Mouse (Mus musculus) brown adipose tissue, adult 24 weeks (tissue): ENCODE measurements at regions not wholly inside any gene's neighbourhood (a gene's known extent, or its start where the extent isn't known, plus 50 kb on each side); places are given as distances from the start of the nearest gene placed in this dataset.
"Not testable (repeated sequence)": the region's sequence is repeated elsewhere in the genome, so short reads cannot be mapped to it uniquely, and the experiment has no call there.

Source experiments
- H3K27ac ChIP-seq: fragments of 200-500 bp; replicated peaks from 2 replicates; pipeline ENCODE4 v1.5.1; 2012; ENCODE audit warnings: low read depth, mild to moderate bottlenecking, low read length
- H3K4me1 ChIP-seq: fragments of 200-500 bp; 2 replicates; pipeline ENCODE4 v1.6.1; 2012; ENCODE audit warnings: low read length, mixed read lengths; ENCODE audit not compliant: control insufficient read depth, insufficient read depth, insufficient read length
- H3K4me3 ChIP-seq: fragments of 200-500 bp; 2 replicates; pipeline ENCODE4 v1.5.1; 2012; ENCODE audit warnings: low read depth, mild to moderate bottlenecking, low read length, moderate library complexity; ENCODE audit not compliant: insufficient read depth

DNA sequence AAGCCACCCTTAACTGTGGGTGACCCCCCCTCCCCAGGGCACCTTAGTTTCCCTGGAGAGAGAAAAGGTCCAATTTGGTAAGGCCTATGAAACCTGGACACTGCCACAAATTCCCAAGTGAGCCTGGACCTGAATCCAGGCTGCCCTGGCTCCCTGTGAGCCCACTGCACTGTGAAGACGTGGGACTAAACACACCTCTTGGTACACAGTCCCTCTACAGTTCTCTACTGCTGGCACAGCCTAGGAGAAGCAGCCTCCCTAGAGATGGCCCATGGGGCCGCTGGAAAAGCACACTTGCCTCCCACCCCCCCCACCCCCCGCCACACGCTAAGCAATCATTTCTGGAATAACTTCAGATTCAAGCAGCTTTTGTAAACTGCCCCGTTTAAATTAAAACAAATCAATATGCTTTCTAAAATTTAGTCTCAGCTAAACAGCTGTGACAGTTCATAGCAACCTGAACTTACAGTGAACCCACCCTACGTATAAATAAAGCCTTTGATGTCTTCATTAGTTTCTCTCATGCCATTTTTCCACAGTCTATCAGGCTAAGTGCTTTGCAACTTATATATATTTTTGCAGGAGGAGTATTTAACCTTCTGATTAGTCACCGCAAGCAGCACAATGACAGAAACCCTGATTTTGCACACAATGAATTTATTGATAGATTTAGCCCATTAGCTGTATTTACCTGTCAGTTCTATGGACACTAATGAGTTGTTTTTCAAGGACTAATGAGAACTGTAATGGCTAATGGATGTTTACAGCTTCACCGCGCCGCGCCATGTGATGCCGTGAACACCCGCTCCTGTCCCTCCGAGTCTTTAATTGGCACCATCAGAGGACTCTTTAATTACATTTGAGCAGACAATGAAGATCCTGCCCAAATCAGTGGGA is 215.3 kb downstream of the 3100002H09Rik start:
- Histone ChIP-seq H3K4me3 (no peak overlapping the region), H3K4me1 (no peaks in the 10 kb centered on the region), H3K27ac (no peak overlapping the region)

DNA sequence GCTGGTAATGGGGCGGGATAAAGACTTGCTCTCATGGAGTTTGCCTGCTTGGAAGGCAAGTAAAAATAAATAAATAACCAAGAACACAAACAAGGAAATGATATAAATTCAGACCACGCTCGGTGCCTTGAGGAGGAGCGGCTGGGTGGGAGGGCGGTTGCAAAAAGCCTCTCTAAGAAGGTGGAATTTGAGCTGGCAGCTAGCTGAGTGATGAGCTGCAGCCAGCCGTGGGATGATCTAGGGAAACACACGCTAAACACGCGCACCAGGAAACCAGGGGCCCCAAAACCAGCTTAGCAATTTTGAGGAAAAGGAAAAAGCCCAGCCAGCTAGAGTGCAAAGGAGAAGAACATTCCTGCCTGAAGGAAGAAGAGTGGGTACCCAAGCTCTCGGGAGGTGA is 217.0 kb downstream of the 3100002H09Rik start:
- H3K27ac ChIP-seq, result no peak overlapping the region
- H3K4me1 ChIP-seq, result no peaks in the 10 kb centered on the region
- no peak overlapping the region for H3K4me3 ChIP-seq

DNA sequence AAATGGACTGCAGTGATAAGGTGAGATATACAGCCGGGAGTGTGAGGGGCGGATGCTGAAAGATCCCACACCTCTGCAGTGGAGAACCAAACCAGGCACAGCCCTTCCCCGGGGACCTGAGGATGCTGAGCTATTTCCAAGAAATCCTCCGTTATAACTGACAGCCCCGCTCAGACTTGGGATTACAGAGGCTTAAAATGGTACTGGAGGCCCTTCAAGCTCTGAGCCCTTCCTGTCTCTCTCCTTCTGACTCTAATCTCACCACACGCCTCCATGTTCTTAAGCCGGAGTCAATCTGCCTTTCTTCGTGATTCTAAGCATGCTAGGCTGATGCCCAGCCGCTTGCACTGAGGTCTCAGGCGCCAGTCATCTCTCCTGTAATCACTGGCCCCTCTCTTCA is 221.5 kb downstream of the 3100002H09Rik start:
- Histone ChIP-seq H3K4me1 (no peaks in the 10 kb centered on the region), H3K4me3 (no peak overlapping the region), H3K27ac (no peak overlapping the region)

DNA sequence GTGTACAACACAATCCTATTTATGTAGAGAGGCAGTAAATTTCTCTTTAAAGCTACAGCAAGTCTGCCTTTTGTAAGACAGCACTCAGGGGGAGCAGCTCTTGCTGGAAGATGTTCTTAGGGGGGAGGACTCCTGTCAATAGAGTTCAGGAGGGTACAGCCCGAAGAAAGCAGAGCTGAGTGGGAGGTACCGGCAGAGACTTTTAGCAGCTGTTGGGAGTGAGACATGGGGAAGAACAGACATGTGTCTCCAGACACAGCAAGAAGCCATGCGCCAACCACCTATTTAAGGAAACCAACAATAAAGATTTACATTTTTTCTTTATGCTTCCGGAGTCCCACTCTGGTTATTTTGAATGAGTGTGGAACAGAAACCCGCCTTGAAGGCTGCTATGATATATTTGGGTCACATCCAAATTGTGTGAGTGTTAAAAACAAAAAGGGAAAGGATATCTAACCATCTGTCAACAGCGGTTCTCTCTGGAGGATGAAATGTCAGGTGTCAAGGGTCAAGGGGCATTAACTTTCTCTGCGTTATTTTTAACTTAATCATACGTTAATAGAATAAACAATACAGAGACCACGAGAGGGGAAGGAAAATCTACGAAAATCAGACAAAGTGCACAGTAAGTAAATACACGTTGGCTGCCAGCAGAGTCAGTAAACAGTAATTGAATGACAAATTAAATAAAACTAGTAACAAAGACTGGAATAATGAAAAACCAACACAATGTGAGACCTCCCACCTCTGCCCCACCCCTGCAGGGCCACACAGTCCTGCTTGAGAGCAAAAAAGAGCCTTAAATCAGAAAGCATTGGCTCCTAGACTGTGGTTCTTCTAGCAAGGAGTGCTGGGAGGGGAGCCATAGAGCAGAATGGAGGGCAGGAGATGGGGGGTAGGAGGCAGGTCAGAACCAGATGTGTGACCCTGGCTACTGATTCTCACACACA is 225.2 kb downstream of the 3100002H09Rik start:
- no peaks in the 10 kb centered on the region for H3K4me1 ChIP-seq
- no peak overlapping the region for H3K27ac ChIP-seq
- no peak overlapping the region for H3K4me3 ChIP-seq

DNA sequence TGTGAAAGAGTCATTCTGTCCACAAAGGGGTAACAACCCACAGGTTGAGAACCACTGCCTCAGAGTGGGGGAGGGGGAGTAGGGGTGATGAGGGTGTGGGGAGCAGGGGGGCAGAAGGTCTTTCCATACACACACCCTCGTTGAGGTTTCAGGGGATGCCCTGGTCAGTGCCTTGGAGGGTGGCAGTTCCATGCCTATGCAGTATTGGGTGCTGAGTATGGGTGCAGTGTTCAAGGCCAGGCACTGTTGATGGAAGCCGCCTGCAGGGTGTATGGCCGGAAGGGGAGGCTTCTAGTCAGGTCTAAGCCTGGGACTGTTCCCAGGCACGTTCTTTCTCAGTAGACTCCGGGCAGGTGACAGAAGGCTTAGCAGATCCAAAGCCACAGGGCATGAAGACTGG is 234.1 kb downstream of the 3100002H09Rik start:
- Histone ChIP-seq H3K4me3 (no peak overlapping the region), H3K4me1 (no peaks in the 10 kb centered on the region), H3K27ac (no peak overlapping the region)

DNA sequence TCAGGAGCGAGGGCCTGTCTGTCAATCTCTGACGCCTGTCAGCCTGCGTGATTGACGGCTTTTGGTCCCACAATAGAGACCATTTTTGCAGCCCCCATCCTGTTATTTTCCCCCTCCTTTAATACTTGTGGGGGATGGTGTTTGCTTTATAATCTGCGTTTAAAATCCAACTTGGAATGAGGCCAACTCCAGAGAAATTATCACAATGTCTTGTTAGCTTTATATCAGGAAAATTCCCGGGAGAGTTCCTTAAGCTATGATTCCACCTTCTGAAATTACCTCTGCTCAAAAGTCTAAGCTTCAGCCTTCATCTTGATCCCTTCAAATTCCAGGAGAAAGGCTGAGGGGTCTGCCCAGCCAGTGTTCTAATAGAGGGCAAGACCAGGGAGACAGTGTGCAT is 235.0 kb downstream of the 3100002H09Rik start:
- Histone ChIP-seq H3K27ac (no peak overlapping the region), H3K4me3 (no peak overlapping the region), H3K4me1 (no peaks in the 10 kb centered on the region)

DNA sequence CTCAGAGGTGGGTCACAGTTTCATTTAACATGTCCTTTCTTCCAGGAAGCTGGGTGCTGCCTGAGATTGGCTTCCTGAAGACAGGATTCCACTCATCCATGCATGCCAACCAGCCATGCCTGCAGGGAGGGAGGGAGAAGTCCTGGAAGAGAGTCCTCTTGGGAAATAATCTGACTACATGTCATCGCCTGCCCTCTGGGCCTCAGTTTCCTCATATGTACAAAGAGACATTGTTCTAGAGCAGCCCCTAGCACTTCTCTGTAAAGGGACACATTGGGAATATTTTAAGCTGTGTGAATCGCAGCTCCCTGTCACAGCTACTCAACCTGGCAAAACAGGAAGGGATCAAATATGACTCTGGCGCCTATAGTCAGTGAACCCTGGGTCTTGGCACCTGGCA is 241.8 kb downstream of the 3100002H09Rik start:
- Histone ChIP-seq H3K27ac (no peak overlapping the region), H3K4me3 (no peak overlapping the region), H3K4me1 (no peaks in the 10 kb centered on the region)

DNA sequence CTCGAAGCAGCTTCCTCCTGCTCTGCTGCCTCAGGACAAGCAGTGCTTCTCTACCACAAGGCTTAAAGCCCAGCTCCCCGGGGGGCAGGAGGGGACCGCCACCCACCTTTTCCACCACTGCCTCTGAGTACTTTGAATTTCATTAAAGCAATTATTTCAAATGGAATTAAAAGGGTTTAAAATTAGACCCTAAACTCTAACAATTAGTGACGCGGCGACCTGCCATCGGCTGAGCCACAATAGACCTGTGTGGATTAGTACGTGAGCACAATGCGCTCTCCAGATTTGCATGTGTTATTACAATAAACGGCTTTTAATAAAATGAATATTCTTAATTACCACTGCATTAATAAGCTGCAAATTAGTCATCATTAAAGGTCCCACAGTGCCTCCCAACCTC is 242.5 kb downstream of the 3100002H09Rik start:
- Histone ChIP-seq H3K27ac (no peak overlapping the region), H3K4me1 (no peaks in the 10 kb centered on the region), H3K4me3 (no peak overlapping the region)

DNA sequence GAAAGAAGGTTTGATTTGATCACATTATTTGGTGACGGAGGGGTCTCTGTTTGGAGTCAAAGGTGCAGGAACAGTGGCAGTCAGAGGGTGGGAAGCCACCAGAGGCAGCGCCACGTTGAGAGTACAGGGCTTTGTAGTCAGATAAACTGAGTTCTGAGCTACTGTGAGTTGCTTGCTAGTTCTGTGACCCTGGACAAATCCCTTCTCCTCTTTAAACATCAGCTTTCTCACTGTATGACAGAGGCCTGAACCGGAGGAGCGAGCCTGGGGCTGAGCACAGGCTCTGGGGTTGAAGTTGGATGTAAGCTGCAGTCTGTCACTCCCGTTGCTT is 250.1 kb downstream of the 3100002H09Rik start:
- Histone ChIP-seq H3K4me3 (no peak overlapping the region), H3K4me1 (no peaks in the 10 kb centered on the region)

DNA sequence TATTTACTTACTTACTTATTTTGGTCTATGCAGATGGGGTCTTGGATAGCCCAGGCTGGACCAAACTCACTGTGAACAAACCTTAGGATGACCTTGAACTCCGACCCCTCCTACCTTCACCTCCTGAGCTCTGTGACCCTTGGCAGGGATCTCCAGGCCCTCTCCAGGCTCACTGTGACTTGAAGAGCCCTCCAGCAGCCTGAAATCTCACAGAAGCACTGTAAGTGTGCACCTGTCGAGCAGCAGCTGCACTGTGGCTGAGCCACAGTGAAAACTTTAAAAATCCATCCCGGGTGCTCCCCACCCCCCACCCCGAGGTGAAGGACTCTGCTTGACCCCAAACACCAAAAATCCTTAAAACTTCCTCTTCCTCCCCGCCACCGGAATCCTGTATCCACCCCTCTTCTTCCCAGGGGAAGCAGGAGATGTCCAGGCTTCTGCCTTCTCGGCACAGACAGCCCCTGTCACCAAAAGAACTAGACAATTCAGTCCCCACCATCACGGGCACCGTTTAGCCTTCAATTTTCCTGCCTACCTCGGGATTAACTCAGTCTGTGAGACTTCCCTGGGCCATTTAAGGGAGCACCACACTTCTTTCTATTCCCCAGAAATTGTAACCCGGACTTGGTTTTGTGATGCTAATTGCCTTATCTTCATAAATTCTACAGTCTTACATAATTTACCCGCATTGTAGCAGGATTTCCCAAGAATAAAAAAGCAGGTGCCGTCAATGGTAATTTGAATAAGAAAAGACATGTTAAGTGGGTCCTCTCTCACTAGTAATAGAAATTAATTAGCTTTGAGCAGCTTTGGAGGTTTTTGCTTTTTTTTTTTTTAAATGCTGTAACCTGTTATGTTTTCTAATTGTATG is 250.7 kb downstream of the 3100002H09Rik start:
- Histone ChIP-seq H3K27ac (no peak overlapping the region), H3K4me1 (no peaks in the 10 kb centered on the region), H3K4me3 (no peak overlapping the region)

More for the DNA sequence above, 250.1 kb downstream of the 3100002H09Rik start:
- H3K27ac ChIP-seq, result no peak overlapping the region

DNA sequence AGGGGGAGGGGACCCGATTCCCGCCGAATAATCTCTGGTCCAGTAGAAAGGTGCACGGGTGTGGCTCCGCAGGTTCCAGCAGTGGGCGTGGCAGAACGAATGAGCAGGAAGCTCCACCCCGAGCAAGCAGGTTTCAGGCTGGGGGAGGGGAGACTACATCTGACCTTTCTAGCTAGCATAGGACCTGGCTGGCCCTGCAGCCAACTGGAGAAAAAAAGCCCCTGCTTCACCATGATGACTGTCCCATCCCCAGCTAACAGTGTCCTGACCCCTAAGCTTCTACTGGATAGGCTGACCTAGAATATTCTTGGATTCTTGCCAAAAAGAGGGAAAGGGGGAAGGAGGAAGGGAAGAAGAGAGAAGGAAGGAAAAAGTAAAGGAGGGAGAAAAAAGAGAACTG is 252.1 kb downstream of the 3100002H09Rik start:
- not testable (repeated sequence) for H3K27ac ChIP-seq, H3K4me1 ChIP-seq, H3K4me3 ChIP-seq

DNA sequence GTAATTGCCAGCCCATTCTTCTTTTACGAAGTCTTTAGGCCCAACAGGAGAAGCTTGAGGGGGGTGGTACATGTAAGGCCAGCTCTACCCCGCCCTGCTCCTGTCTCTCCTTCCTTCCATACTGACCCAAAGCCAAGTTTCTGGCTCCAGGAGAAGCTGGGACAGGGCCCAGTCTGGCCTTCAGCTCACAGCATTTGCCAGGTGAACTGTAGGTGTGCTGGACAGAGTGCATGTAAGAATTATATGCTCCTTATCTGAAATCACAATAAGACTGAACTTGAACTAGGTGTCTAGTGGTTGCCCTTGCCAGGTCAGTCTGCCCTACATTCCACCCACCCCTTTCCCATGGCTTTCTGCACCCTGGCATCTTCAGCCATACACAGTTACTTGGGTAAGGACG is 260.2 kb downstream of the 3100002H09Rik start:
- Histone ChIP-seq H3K4me3 (no peak overlapping the region), H3K27ac (no peak overlapping the region), H3K4me1 (no peaks in the 10 kb centered on the region)

DNA sequence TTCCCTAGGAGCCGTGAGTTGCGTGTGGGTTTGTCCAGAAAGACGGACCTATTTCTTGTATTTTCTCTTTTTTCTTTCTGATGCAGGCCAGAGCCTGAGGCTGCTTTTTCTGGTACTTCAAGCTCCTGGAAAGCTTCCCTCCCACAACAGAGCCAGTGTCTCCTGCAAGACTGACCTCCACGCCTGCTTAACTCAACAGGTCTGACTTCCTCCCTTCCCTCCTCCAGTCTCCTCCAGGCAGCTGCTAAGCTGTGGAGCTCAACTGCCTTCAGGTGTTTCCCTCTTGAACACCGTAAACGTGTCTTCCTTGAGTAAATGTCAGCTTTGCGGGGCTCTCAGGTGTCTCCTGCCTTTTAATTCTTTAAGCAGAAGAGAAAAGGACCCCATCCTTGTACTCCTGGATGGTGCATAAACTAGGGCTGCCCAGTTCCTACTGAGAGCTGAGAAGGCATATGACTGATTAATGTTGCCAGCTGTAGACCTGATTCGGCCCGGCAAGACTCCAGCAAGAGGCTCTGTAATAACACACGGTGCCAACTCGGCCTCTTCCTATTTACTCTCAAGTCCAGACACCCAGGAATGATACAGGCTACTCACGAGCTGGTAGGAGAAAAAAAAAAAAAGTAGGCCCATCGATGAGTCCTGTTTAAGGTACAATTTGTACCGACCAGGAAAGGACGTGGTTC is 260.9 kb downstream of the 3100002H09Rik start:
- Histone ChIP-seq H3K4me1 (no peaks in the 10 kb centered on the region), H3K27ac (no peak overlapping the region), H3K4me3 (no peak overlapping the region)

DNA sequence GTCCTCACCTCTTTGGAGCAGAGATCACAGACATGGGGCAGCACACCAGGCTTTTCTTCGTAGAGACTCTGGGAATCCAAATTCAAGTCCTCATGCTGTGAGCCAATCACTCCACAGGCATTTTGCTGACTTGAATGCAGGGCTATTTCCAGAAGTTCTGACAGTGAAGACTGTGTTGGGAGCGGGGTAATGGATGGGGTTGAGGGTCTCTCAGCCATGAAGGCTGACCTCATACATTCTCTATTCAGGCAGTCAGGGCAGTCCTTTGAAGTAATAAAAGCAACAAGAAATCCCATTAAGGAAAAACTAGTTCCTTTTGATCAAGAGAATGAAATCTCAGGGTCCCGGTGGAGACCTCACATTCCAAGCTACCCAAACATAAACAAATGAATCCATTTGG is 261.5 kb downstream of the 3100002H09Rik start:
- Histone ChIP-seq H3K4me3 (no peak overlapping the region), H3K27ac (no peak overlapping the region), H3K4me1 (no peaks in the 10 kb centered on the region)
